Mouse (Mus musculus) limb, embryonic 10.5 days (tissue): ENCODE data around the gene Cryz. TPM values are rescaled to one million over a fixed set of nuclear protein-coding genes. Genes with fewer than 3 reads are reported as not detected.
A peak's percentile ranks its signal among the peaks of the same experiment; 100 is the strongest.
"Not testable (repeated sequence)": the region's sequence is repeated elsewhere in the genome, so short reads cannot be mapped to it uniquely, and the experiment has no call there.

Source experiments
- DNase-seq: peaks from one replicate; pipeline ENCODE4 v3.0.0-alpha.2; 2017; ENCODE audit warnings: low spot score
- H3K27ac ChIP-seq: fragments of 300-500 bp; sonication (generic); 2 replicates; pipeline ENCODE4 v1.5.1; 2016; ENCODE audit warnings: mild to moderate bottlenecking
- H3K27me3 ChIP-seq: fragments of 300-500 bp; sonication (generic); 2 replicates; pipeline ENCODE4 v1.6.1; 2016; ENCODE audit warnings: low read depth, mild to moderate bottlenecking; ENCODE audit not compliant: poor library complexity, severe bottlenecking
- H3K36me3 ChIP-seq: fragments of 300-500 bp; sonication (generic); 2 replicates; pipeline ENCODE4 v1.6.1; 2016; ENCODE audit warnings: mild to moderate bottlenecking, moderate library complexity
- H3K4me1 ChIP-seq: fragments of 300-500 bp; sonication (generic); 2 replicates; pipeline ENCODE4 v1.6.1; 2016
- H3K4me3 ChIP-seq: fragments of 300-500 bp; sonication (generic); 2 replicates; pipeline ENCODE4 v1.5.1; 2016; ENCODE audit warnings: mild to moderate bottlenecking, moderate library complexity
- H3K9me3 ChIP-seq: fragments of 300-500 bp; sonication (generic); replicated peaks from 2 replicates; pipeline ENCODE4 v1.6.1; 2016; ENCODE audit warnings: mild to moderate bottlenecking
- WGBS: fragments of 180-500 bp; shearing (Covaris S2); methylation state at CpG from one replicate; pipeline ENCODE4 v1.1.7; 2016; 5-methylcytosine and 5-hydroxymethylcytosine counted together
- polyA plus RNA-seq: library from polyadenylated mRNA; unstranded; fragments of >200 nt; fragmentation: Nextera tagmentation; extraction: Ambion mirVana; gene quantifications from 2 replicates; pipeline ENCODE4 v1.2.1, GENCODE M21; 2016

Gene Cryz
- polyA plus RNA-seq, 1 experiment from 2014 or later: 23.8 TPM

DNA sequence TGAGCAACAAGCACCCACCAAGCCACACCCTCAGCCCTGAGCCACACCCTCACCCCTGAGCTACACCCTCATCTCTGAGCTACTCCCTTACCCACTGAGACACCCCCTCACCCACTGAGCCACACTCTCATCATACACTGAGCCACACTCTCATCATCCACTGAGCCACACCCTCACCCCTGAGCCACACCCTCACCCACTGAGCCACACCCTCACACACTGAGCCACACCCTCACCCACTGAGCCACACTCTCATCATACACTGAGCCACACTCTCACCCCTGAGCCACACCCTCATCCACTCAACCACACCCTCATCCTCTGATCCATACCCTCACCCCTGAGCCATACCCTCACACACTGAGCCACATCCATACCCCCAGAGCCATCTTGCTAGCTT is 31.8 kb downstream of the Cryz start:
- no peaks in the 10 kb centered on the region for H3K9me3 ChIP-seq
- no peak overlapping the region for H3K27ac ChIP-seq
- no peaks in the 10 kb centered on the region for H3K27me3 ChIP-seq
- peaks cover 6% of the 10 kb centered on the region; the same call in 1 of the 2 replicates for H3K36me3 ChIP-seq
- no peak overlapping the region for H3K4me3 ChIP-seq
- H3K4me1 ChIP-seq: no peaks in the 10 kb centered on the region
- DNase-seq: no peak

DNA sequence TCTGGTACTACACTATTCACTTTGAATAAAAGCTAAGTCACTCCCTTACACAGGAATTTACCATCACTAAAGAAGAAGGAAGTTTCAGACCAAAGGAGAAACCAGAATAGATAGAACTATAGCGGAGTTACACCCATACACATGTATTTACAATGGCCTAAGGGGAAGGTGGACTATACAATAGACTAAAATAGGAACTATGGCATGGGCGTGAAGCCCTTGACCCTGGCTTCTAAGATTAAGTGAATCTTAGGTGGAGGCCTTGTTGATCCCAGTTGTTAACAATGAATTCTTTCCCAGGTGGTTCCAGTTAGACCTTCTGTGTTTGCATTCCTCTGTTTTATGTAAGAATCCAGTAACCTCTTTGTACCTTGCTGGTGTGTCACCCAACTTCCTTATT is 34.8 kb downstream of the Cryz start:
- H3K36me3 ChIP-seq, H3K4me1 ChIP-seq, H3K4me3 ChIP-seq, DNase-seq, H3K27me3 ChIP-seq, H3K27ac ChIP-seq, H3K9me3 ChIP-seq: not testable (repeated sequence)
- 94% methylated on average over 2 of the region's 2 CpGs for WGBS

DNA sequence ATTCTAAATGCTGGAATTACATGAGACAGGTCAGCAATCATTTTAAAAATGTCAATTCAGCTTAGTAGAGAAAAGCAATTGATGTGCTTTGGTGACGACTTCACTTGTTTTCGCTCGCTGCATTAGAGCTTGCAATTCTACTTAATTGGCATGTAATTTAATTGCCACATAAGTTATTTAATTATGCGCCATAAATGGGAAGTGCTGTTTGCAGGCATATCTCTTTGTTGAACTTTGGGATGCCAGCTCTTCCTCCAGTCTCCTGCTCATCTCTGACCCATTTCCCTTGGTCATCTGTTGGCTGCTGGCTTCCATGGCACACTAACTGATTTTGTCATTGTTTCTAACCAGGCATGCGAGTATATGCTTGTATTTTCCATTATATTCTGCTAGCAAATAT is 36.6 kb downstream of the Cryz start:
- Histone ChIP-seq H3K27ac (no peak overlapping the region), H3K36me3 (no peaks in the 10 kb centered on the region), H3K9me3 (no peaks in the 10 kb centered on the region), H3K27me3 (no peaks in the 10 kb centered on the region), H3K4me3 (no peak overlapping the region), H3K4me1 (no peaks in the 10 kb centered on the region)
- 84% methylated on average over 5 of the region's 5 CpGs for WGBS
- no peak for DNase-seq

- peak overlapping the region; percentile 18 for H3K4me3 ChIP-seq
- 60% methylated on average over 29 of the region's 29 CpGs for WGBS
- no peak overlapping the region for H3K27ac ChIP-seq
- H3K4me1 ChIP-seq: peaks cover 11% of the 10 kb centered on the region
- no peaks in the 10 kb centered on the region for H3K36me3 ChIP-seq
- H3K9me3 ChIP-seq: no peaks in the 10 kb centered on the region
- peaks cover 27% of the 10 kb centered on the region for H3K27me3 ChIP-seq
- peak; percentile 40 for DNase-seq
Observed at GRCm38 (mm10) chr3:154646638-154647442, 50.3 kb downstream of the Cryz start.

DNA sequence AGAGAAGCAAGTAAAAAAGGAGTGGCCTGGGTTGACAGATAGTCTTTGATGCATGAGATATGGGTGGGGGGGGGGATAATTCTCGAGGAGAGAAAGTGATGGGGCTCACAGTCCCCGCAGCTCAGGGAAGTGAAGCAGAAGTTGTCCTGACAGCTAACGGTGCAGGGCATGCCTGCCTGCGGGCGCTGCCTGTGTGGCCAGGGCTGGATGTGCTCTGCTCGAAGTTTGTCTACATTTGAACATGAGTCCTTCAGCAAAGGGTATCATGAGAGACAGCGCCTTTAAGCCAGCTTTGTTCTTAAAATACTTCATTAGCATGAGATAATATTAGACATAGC is 50.9 kb downstream of the Cryz start:
- Histone ChIP-seq H3K27me3 (peaks cover 33% of the 10 kb centered on the region), H3K9me3 (no peaks in the 10 kb centered on the region), H3K4me3 (peak overlapping the region; percentile 18; the same call in 1 of the 2 replicates), H3K27ac (no peak overlapping the region), H3K4me1 (peaks cover 11% of the 10 kb centered on the region), H3K36me3 (no peaks in the 10 kb centered on the region)
- WGBS: 56% methylated on average over 7 of the region's 7 CpGs
- DNase-seq: no peak

GRCm38 (mm10) chr3:154649411-154650285 is 53.1 kb downstream of the Cryz start:
- H3K27me3 ChIP-seq: peaks cover 42% of the 10 kb centered on the region
- 58% methylated on average over 20 of the region's 20 CpGs for WGBS
- no peak for DNase-seq

DNA sequence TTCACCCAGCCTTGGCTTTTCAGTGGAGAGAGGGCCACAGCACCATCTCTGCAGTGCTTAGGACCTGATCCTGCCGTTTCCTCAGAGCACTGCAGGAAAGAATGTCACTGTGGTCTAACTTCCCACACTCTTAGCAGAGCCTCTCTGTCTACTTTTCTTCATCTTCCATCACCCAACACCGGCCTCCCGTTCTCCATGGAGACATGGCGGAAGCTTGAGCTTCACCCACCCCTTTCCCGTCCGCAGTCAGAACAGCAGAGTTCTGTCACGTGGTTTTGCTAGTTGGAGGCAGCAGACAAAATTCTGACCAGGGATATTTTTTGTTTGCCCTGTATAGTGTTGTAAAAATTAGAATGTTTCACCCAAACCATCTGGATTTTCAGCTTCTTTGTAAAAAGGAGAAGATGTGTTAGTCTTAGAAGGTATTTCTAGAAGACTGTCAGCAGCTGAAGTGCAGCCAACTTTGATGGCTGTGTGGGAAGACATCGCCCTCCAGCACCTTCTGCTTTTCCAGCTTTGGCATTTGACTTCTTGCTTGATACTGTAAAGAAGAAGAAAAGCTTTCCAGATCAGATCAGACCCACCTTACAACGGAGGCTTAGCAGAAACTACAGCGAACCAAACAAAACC is 54.8 kb downstream of the Cryz start:
- Histone ChIP-seq H3K27ac (no peak overlapping the region), H3K27me3 (peaks cover 48% of the 10 kb centered on the region), H3K9me3 (no peaks in the 10 kb centered on the region), H3K4me1 (peaks cover 20% of the 10 kb centered on the region), H3K4me3 (no peak overlapping the region), H3K36me3 (no peaks in the 10 kb centered on the region)
- 85% methylated on average over 10 of the region's 10 CpGs for WGBS
- DNase-seq: no peak

More at GRCm38 (mm10) chr3:154649411-154650285, 53.1 kb downstream of the Cryz start:
- Histone ChIP-seq H3K9me3 (no peaks in the 10 kb centered on the region), H3K4me1 (peaks cover 16% of the 10 kb centered on the region), H3K27ac (no peak overlapping the region), H3K4me3 (no peak overlapping the region), H3K36me3 (no peaks in the 10 kb centered on the region)

DNA sequence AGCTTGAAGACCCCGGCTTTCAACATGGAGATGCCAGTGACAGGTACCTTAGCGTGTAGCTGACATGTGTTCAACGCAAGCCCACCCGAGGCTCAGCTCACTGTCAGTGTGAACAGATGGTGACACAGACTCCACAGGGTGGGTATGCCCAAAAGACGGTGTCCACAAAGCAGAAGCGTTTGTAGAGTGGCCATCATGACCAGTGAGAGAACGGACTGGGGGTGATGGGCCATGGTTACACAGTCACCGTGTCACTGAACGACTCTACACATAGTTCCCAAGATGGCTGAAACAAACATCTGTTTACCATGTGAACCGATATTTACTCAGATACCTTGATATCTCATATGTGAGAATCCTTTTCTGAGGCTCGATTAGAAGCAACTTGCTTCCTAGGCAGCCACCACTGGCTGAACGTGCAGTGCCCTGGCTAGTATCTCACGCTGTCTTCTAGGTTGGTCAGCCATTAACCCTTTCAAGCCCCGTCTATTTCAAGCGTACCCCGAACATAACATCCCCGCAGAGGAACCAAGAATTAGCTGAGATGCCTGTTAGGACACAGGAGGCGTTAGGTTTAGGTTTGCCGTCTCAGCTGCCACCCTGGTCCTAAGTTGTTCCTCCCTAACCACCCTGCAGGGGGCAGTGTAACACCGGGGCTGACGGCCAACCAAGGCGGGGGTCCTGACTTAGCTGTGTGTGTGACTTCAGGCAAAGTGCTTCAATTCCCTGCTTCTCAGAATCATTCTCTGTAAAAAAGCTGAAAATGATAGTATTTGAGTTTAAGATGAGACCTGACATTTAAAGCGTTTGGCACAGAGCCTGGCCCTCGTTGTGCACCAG is 56.3 kb downstream of the Cryz start:
- Histone ChIP-seq H3K36me3 (no peaks in the 10 kb centered on the region), H3K9me3 (no peaks in the 10 kb centered on the region), H3K4me1 (peaks cover 20% of the 10 kb centered on the region), H3K27ac (no peak overlapping the region), H3K27me3 (peaks cover 43% of the 10 kb centered on the region), H3K4me3 (no peak overlapping the region)
- 48% methylated on average over 24 of the region's 24 CpGs for WGBS
- DNase-seq: peak; percentile 91

DNA sequence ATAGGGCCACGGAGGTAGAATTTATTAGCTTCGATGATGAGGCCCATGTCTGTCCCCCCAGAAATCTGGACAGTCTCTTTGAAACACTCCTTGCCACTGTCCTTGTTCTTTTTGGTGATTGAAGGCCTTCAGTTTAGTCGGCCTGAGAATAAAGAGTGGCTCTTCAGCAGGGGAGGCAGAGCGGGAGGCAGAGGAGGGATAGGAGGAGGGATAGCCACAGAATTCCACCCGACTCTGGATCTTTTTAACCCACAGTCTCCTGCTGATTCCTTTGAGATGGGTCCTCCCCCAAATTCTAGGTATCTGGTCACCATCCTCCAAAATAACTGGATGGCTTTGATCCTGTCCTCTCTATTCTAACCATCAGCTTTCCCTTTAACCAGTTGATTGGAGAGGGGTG is 56.9 kb downstream of the Cryz start:
- no peaks in the 10 kb centered on the region for H3K9me3 ChIP-seq
- WGBS: 69% methylated on average over 5 of the region's 5 CpGs
- no peak for DNase-seq
- no peak overlapping the region for H3K27ac ChIP-seq
- H3K4me3 ChIP-seq: no peak overlapping the region
- no peaks in the 10 kb centered on the region for H3K36me3 ChIP-seq
- peaks cover 37% of the 10 kb centered on the region for H3K27me3 ChIP-seq
- H3K4me1 ChIP-seq: peaks cover 20% of the 10 kb centered on the region

DNA sequence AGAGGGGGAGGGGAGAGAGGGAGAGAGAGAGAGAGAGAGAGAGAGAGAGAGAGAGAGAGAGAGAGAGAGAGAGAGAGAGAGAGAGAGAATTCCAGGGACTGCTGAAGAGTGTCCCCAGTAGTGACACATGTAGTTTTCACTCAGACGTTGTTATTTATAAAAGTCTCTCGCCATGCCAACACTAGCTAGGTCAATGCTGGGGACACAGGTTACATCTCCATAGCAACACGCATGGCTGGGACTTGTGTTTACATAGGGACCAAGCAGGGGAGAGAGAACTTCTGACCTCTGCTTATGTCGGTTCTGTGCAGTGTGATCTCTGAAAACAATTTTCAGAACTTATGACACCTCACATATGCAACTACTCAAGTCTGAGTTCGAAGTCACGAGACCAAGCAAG is 57.8 kb downstream of the Cryz start:
- WGBS: 73% methylated on average over 6 of the region's 6 CpGs
- H3K4me1 ChIP-seq: peaks cover 18% of the 10 kb centered on the region
- H3K27me3 ChIP-seq: peaks cover 33% of the 10 kb centered on the region
- no peak for DNase-seq
- no peak overlapping the region for H3K4me3 ChIP-seq
- no peaks in the 10 kb centered on the region for H3K36me3 ChIP-seq
- no peaks in the 10 kb centered on the region for H3K9me3 ChIP-seq
- no peak overlapping the region for H3K27ac ChIP-seq

DNA sequence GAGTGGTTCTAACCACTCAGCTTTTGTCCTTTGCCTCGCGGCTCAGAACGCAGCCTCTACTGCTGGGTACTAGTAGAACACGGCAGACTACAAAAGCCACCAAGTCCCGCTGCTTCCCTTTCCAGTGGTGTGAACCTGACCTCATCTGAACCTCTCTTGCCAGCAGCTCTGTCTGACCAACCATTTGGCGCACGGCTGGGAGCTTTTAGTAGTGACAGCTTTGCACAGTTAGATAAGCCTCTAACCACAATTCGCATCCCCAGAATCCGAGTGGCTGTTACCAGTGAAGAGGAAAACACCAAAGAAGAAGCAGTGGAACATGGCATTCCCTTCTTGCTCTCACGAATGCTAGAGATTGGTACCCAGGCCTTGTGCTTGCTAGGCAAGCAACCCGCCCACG is 58.4 kb downstream of the Cryz start:
- Histone ChIP-seq H3K27me3 (peaks cover 33% of the 10 kb centered on the region), H3K36me3 (no peaks in the 10 kb centered on the region), H3K9me3 (no peaks in the 10 kb centered on the region), H3K4me1 (peaks cover 11% of the 10 kb centered on the region), H3K4me3 (no peak overlapping the region), H3K27ac (no peak overlapping the region)
- DNase-seq: no peak
- WGBS: 78% methylated on average over 12 of the region's 12 CpGs

DNA sequence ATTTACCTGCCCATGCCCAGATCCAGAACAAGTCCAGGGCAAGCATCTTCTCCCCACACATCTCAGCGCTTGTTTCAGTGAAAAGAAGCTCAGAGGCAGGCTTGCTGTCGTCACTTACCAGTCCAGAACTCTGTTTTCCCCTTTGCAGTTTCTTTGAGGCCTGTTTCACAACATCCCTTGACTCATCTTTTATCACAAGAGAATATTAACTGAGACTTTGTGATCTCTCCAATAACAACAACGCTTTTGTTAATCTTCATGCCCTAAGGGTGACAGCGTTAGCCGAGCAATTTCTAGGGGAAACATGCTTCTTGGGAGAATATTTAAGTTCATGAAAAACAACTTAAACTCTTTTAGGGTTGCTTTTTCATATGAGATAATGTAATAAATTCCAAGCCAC is 59.2 kb downstream of the Cryz start:
- H3K27me3 ChIP-seq: peaks cover 32% of the 10 kb centered on the region
- H3K4me3 ChIP-seq: no peak overlapping the region
- H3K36me3 ChIP-seq: no peaks in the 10 kb centered on the region
- H3K27ac ChIP-seq: no peak overlapping the region
- 91% methylated on average over 5 of the region's 5 CpGs for WGBS
- H3K4me1 ChIP-seq: 0 out of 2 replicates have a peak, but pooled peaks cover 9% of the 10 kb centered on the region
- no peak for DNase-seq
- H3K9me3 ChIP-seq: no peaks in the 10 kb centered on the region
